Mouse (Mus musculus): ENCODE measurements around the gene Tmem201. TPM values are rescaled to one million over a fixed set of nuclear protein-coding genes. Genes with fewer than 3 reads are reported as not detected.

Gene Tmem201
- polyA plus RNA-seq, 1 experiment from 2014 or later, result 43.9 TPM

Other genes with a start within 250 kb of the Tmem201 start
- gene Ctnnbip1, start 219.8 kb downstream of the Tmem201 start, polyA plus RNA-seq (2015; fragmentation: Nextera tagmentation; extraction: Ambion mirVana), result 98.6 and 106 TPM in 2 replicates
- 60.4 and 66.6 TPM in 2 replicates for gene Clstn1, start 151.6 kb downstream of the Tmem201 start, polyA plus RNA-seq (2015; fragmentation: Nextera tagmentation; extraction: Ambion mirVana)
- 13.1 and 16.3 TPM in 2 replicates for gene Pik3cd, start 35.5 kb downstream of the Tmem201 start, polyA plus RNA-seq (2015; fragmentation: Nextera tagmentation; extraction: Ambion mirVana)
- gene Slc25a33, start 36.2 kb upstream of the Tmem201 start, polyA plus RNA-seq (2015; fragmentation: Nextera tagmentation; extraction: Ambion mirVana), result 33.2 and 37.2 TPM in 2 replicates
- gene Spsb1, start 217.0 kb upstream of the Tmem201 start, polyA plus RNA-seq (2015; fragmentation: Nextera tagmentation; extraction: Ambion mirVana), result 10.1 TPM in 2 replicates